Mouse (Mus musculus) megakaryocyte, embryonic 14.5 days (primary cell): ENCODE measurements at regions not wholly inside any gene's neighbourhood (a gene's known extent, or its start where the extent isn't known, plus 50 kb on each side); places are given as distances from the start of the nearest gene placed in this dataset.

Experiments used
- FLI1 ChIP-seq: IDR thresholded peaks from 2 replicates; pipeline ENCODE4 v1.6.1; 2012; ENCODE audit warnings: low read length, inconsistent platforms, mixed read lengths
- GATA1 ChIP-seq: IDR thresholded peaks from 3 replicates; pipeline ENCODE4 v1.6.1; 2012; ENCODE audit warnings: mixed read lengths, low read length, inconsistent platforms, borderline replicate concordance

DNA sequence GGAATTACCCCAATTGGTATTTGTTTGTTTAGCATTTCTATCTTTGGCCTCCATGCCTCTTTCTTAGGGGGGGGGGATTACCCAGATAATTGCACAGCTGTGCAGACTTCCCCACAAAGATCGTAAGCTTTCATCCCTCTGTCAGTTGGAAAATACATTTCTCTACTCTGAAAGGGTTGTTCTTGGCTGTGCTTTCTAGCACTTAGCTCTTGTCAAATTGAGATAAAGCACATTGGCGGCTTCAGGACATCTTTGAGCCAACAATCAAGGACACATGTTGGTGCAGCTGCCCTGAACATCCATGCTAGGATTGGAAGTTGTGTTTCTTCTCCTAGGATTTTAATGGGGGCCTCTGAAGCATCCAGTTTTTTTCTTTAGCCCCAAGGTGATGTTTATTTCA lies 142.1 kb upstream of the Foxa2 start:
- no peak for TF ChIP-seq GATA1
- no peak for TF ChIP-seq FLI1
